Mouse (Mus musculus) forelimb bud, embryonic 11.5 days (tissue): ENCODE results near the gene Tnfrsf26.

ENCODE experiments used
- DNase-seq: peaks from one replicate; pipeline ENCODE4 v3.0.0-alpha.2; 2012; ENCODE audit warnings: low read depth, low spot score

Tnfrsf26 gene

GRCm38 (mm10) chr7:143600231-143600740 lies 28.2 kb downstream of the Tnfrsf26 start:
- no peak for DNase-seq

DNA sequence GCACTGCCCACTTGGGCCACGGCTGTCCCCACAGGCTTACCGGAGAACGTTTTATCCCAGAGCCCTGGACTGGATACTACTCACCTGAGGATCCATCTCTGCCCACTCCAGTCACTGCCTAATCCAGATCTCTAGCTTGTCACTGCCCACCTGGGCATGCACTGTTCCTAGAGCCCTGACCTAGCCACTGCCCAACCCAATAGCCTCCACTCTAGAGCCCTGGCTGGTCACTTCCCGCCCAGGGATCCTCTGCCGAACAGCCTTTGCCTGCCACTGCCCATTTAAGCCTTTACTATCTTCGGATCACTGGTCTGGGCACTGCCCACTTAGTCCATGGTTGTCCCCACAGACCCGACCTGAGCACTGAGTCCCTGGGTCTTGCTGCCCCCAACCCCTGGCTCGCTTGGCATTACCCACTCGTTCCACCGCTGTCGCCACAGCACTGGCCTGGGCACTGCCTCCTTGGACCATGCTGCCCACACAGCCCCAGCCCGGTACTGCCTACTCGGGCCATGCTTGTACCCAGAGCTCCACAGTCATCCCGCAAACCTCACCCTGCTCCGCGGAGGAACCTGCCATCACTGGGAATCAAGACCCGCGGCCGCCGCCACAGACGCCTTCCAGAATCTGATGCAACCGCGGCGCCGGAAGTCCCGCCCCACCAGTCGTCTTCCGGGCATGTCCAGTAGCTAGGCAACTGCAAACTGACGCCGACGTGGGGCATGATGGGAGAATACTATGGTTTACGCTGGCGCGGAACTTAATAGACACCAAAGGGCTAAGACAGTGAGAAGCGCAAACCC lies 28.9 kb downstream of the Tnfrsf26 start, which contains the start of gene Cars:
Gene Cars (minus strand): TSS at position 663 of the 803 bp plus-strand sequence.
- DNase-seq = peak; percentile 96

- DNase-seq = no peak
Observed at GRCm38 (mm10) chr7:143594865-143595264, 33.7 kb downstream of the Tnfrsf26 start.

- DNase-seq = no peak
Observed at GRCm38 (mm10) chr7:143592255-143592654, 36.3 kb downstream of the Tnfrsf26 start.

DNA sequence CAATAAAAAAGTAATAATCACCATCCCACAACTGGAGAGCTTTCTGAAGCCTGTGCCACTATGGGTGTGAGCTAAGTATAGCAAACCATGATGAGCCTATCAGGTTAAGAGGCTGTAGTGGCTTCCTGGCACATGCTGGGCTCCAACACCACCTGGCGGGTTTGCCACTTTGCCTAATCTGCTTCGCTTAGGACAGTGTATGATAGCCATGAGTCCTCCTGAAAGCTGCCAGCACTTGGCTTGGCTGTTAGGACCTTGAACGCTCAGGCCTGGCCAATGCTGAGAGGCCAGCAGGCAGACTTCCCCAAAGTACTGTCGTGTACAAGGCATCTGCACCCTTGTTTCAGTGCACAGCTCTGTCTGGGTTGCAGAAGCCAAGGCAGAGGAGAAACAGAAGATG lies 40.5 kb downstream of the Tnfrsf26 start:
- no peak for DNase-seq

DNA sequence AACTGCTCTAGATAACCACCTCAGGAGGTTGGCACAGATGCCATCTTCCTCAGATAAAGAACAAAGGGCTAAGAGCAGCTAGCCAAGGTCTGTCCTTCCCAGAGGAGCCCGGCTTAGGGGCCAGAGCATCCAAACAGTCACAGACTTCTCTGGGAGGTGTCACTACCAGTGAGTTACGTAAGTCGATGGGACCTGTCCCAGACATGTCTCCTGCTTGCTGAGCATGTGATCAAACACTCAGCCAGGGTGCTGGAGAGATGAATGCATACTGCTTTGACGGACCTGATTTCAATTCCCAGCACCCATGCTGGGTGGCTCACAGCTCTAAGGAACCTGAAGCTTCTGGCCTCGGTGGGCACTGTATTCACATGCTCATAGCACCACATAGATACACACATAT lies 40.9 kb downstream of the Tnfrsf26 start:
- no peak for DNase-seq

DNA sequence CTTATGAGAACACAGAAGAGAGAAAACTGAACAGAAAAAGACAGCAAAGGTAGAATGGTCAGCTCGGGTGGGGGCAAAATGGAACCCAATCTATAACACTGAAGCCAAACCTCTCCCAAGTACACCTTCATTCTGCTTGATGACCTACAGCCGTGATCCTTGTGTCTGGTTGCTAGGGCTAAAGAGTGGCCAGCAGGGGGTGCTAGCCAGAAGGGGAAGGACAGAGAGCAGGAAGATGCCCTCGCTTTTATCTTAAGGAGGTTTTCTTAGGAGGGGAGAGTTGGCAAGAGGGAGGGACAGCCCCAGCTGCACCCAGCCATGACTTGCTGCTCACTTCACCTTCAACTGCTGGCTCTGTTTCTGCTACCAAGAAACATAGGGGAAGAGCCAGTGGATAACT lies 44.6 kb downstream of the Tnfrsf26 start:
- DNase-seq = peak; percentile 52

DNA sequence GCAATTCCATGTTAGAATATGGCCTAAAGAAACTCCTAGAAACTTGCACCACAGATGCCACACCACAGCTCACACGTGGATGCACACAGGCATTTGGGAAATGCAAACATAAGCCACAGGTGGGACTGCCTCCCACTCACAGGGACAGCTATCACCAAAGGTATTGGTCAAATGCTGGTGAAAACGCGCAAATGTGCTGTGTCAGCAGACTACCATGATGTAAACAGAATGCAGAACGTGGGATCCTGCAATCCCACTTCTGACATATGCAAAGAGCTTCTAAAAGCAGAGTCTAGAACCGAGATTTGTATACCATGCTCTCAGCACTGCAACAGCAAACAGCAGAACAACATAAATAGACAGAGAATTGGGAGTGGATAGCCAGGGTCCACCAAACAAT lies 45.5 kb downstream of the Tnfrsf26 start:
- DNase-seq = no peak

GRCm38 (mm10) chr7:143575751-143576150 lies 52.8 kb downstream of the Tnfrsf26 start:
- no peak for DNase-seq

DNA sequence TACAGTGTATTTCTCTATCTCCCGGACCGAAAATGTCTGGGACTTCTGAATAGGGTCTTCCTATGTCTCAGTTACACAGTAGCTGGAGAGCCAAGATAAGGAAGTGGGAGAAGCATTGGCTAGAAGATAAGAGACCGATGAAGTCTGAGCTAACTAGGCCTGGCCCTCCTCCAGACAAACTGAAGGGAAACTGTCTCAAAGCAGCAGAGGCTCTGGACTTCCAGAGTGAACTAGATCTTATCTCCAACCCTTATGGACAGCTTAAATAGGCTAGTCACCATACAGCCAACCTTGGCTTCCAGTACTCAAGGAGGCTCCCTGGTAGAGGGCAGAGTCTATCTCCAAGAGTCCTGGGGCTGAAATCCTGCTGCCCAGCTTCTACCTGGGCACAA lies 62.9 kb downstream of the Tnfrsf26 start:
- no peak for DNase-seq

GRCm38 (mm10) chr7:143565015-143565647 lies 63.4 kb downstream of the Tnfrsf26 start:
- DNase-seq = no peak

- no peak for DNase-seq
Observed at GRCm38 (mm10) chr7:143563787-143564186, 64.7 kb downstream of the Tnfrsf26 start.
